Mouse (Mus musculus): Measurements from ENCODE around the gene Zfp354b.

GRCm38 (mm10) chr11:50908136-50908535, 23.3 kb downstream of the Zfp354b start:
- TF ChIP-seq CTCF (IDR thresholded peaks at IDR 0.05; ENCODE audit: control insufficient read depth, insufficient read depth, insufficient read length) (no peak), MYOD1 (IDR thresholded peaks at IDR 0.05; ENCODE audit: control insufficient read depth, insufficient read length, low read depth) (no peak)

Data from C2C12 (cell line).